Mouse (Mus musculus): ENCODE measurements at regions not wholly inside any gene's neighbourhood (a gene's known extent, or its start where the extent isn't known, plus 50 kb on each side); places are given as distances from the start of the nearest gene placed in this dataset.

- no peak for ATAC-seq (replicated peaks; ENCODE audit: poor library complexity)
Observed at GRCm38 (mm10) chr1:72108678-72109077, 103.4 kb downstream of the Mreg start.

- ATAC-seq (replicated peaks; ENCODE audit: poor library complexity), result peak; percentile 87
Observed at GRCm38 (mm10) chr1:72107125-72107524, 105.0 kb downstream of the Mreg start.

GRCm38 (mm10) chr1:72106655-72107054 is 105.5 kb downstream of the Mreg start:
- peak; percentile 63 for ATAC-seq (replicated peaks; ENCODE audit: poor library complexity)

- no peak for ATAC-seq (replicated peaks; ENCODE audit: poor library complexity)
Observed at GRCm38 (mm10) chr1:72105435-72106057, 106.6 kb downstream of the Mreg start.

- ATAC-seq (replicated peaks; ENCODE audit: poor library complexity), result no peak
Observed at GRCm38 (mm10) chr1:72103962-72104361, 108.1 kb downstream of the Mreg start.

- no peak for ATAC-seq (replicated peaks; ENCODE audit: poor library complexity)
Observed at GRCm38 (mm10) chr1:72103387-72103786, 108.7 kb downstream of the Mreg start.

- ATAC-seq (replicated peaks; ENCODE audit: poor library complexity), result no peak
Observed at GRCm38 (mm10) chr1:72099447-72099846, 112.7 kb downstream of the Mreg start.

- no peak for ATAC-seq (replicated peaks; ENCODE audit: poor library complexity)
Observed at GRCm38 (mm10) chr1:72091344-72091743, 120.8 kb downstream of the Mreg start.

GRCm38 (mm10) chr1:72085661-72086060 is 126.4 kb downstream of the Mreg start:
- no peak for ATAC-seq (replicated peaks; ENCODE audit: poor library complexity)

- no peak for ATAC-seq (replicated peaks; ENCODE audit: poor library complexity)
Observed at GRCm38 (mm10) chr1:72084219-72084618, 127.9 kb downstream of the Mreg start.

GRCm38 (mm10) chr1:72082366-72082765 is 129.7 kb downstream of the Mreg start:
- ATAC-seq (replicated peaks; ENCODE audit: poor library complexity), result peak; percentile 60

GRCm38 (mm10) chr1:72081811-72082210 is 130.3 kb downstream of the Mreg start:
- no peak for ATAC-seq (replicated peaks; ENCODE audit: poor library complexity)

GRCm38 (mm10) chr1:72078926-72079550 is 133.1 kb downstream of the Mreg start:
- no peak for ATAC-seq (replicated peaks; ENCODE audit: poor library complexity)

- no peak for ATAC-seq (replicated peaks; ENCODE audit: poor library complexity)
Observed at GRCm38 (mm10) chr1:72076341-72076740, 135.8 kb downstream of the Mreg start.

- no peak for ATAC-seq (replicated peaks; ENCODE audit: poor library complexity)
Observed at GRCm38 (mm10) chr1:72075464-72075863, 136.6 kb downstream of the Mreg start.

- no peak for ATAC-seq (replicated peaks; ENCODE audit: poor library complexity)
Observed at GRCm38 (mm10) chr1:72073245-72073644, 138.9 kb downstream of the Mreg start.

- peak; percentile 60 for ATAC-seq (replicated peaks; ENCODE audit: poor library complexity)
Observed at GRCm38 (mm10) chr1:72070489-72070888, 141.6 kb downstream of the Mreg start.

- no peak for ATAC-seq (replicated peaks; ENCODE audit: poor library complexity)
Observed at GRCm38 (mm10) chr1:72069056-72069455, 143.1 kb downstream of the Mreg start.

- peak; percentile 31; the same call in 1 of the 2 replicates for ATAC-seq (replicated peaks; ENCODE audit: poor library complexity)
Observed at GRCm38 (mm10) chr1:72065090-72065489, 147.0 kb downstream of the Mreg start.

GRCm38 (mm10) chr1:72060393-72060792 is 151.7 kb downstream of the Mreg start:
- no peak for ATAC-seq (replicated peaks; ENCODE audit: poor library complexity)

GRCm38 (mm10) chr1:72058045-72058703 is 153.9 kb downstream of the Mreg start:
- peak; percentile 99 for ATAC-seq (replicated peaks; ENCODE audit: poor library complexity)

- no peak for ATAC-seq (replicated peaks; ENCODE audit: poor library complexity)
Observed at GRCm38 (mm10) chr1:72054541-72054940, 157.6 kb downstream of the Mreg start.

Data from megakaryocyte progenitor cell, adult 5-6 weeks (primary cell).